Mouse (Mus musculus) liver, postnatal 0 days (tissue): ENCODE results near the gene Acly.

Source experiments
- CTCF ChIP-seq: sonication (generic); IDR thresholded peaks from 2 replicates; pipeline ENCODE4 v1.5.1; 2016; ENCODE audit warnings: antibody characterized with exemption, low read depth
- EP300 ChIP-seq: IDR thresholded peaks from 2 replicates; pipeline ENCODE4 v1.6.1; 2016; ENCODE audit warnings: antibody characterized with exemption, low read depth, mild to moderate bottlenecking

GRCm38 (mm10) chr11:100437901-100438300 lies 89.9 kb downstream of the Acly start:
- TF ChIP-seq CTCF (no peak), EP300 (no peak)
